Mouse (Mus musculus): ENCODE measurements at regions not wholly inside any gene's neighbourhood (a gene's known extent, or its start where the extent isn't known, plus 50 kb on each side); places are given as distances from the start of the nearest gene placed in this dataset.
A peak's percentile ranks its signal among the peaks of the same experiment; 100 is the strongest.

DNA sequence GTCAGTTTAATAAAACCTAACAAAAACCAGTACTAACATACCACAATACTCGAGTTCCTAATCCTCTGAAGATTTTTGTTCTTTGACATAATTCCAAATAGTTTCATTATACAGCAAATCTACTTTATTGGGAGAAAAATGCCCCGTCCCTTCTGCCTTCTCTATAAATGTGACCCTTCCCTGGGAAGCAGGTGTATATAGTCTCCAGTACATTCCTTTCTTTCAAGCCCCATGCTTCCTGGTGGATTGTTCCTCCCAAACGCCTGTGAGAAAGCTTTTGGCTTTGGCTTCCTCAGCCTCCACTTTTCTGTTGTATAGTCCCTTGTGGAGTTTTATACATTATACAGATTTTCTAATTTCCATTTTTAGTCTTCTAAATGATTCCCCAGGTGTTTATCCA lies 1001.8 kb upstream of the Tenm3 start:
- H3K36me3 ChIP-seq: no peaks in the 10 kb centered on the region
- H3K27ac ChIP-seq (replicated peaks): no peak overlapping the region
- no peak overlapping the region for H3K9ac ChIP-seq
- no peaks in the 10 kb centered on the region for H3K4me1 ChIP-seq (replicated peaks)
- ATAC-seq (ENCODE audit: low read depth): no peak
- 79% methylated on average over 3 of the region's 3 CpGs for WGBS
- no peak overlapping the region for H3K4me3 ChIP-seq
- H3K9me3 ChIP-seq: 0 out of 2 replicates have a peak, but pooled peaks cover 4% of the 10 kb centered on the region
- H3K4me2 ChIP-seq: no peak overlapping the region
- H3K27me3 ChIP-seq: no peaks in the 10 kb centered on the region

DNA sequence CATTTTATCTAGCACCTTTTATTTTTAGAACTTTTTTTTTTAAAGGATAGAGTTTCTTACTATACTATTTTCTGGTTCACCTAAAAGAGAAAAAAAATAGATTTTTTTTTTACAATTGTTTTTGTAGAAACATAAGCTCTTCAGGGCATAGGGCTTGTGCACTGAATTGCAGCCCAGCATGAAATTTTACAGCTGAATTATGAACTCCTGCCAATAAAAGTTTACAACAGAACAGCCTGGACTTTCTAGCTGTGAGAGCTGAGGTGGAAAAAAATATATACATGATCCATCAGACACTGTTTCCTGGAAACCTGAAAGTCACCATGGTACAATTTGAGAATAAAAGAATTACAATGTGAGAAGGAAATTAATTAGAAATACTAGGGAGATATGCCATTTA lies 988.2 kb upstream of the Tenm3 start:
- Histone ChIP-seq H3K27me3 (no peaks in the 10 kb centered on the region), H3K36me3 (no peaks in the 10 kb centered on the region), H3K9ac (no peak overlapping the region), H3K4me1 (replicated peaks) (no peaks in the 10 kb centered on the region), H3K4me2 (no peak overlapping the region), H3K27ac (replicated peaks) (no peak overlapping the region), H3K4me3 (no peak overlapping the region), H3K9me3 (no peaks in the 10 kb centered on the region)
- ATAC-seq (ENCODE audit: low read depth): no peak

DNA sequence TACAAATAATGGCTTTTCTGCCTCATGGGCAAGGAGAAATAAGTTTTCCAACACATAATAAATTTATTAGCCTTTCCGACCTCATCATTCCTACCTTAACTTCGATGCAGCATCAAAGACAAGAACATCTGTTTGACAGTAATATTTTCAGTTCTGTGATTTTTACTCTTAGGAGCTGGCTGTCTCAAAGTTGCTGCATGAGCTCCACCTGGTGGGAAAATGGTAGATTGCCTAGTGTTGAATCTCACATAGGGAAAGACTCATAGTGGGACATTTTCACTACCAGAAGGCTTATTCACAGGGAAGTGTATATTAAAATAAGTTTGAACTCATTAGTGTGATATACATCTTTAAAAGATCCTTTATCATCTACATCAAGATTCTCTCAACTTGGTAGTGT lies 985.6 kb upstream of the Tenm3 start:
- H3K9ac ChIP-seq: no peak overlapping the region
- H3K4me3 ChIP-seq: no peak overlapping the region
- ATAC-seq (ENCODE audit: low read depth): no peak; the same call in 1 of the 2 replicates
- 26% methylated on average over 2 of the region's 2 CpGs for WGBS
- H3K27ac ChIP-seq (replicated peaks): no peak overlapping the region
- H3K27me3 ChIP-seq: no peaks in the 10 kb centered on the region
- H3K9me3 ChIP-seq: no peaks in the 10 kb centered on the region
- H3K4me1 ChIP-seq (replicated peaks): no peaks in the 10 kb centered on the region
- no peak overlapping the region for H3K4me2 ChIP-seq
- no peaks in the 10 kb centered on the region for H3K36me3 ChIP-seq

DNA sequence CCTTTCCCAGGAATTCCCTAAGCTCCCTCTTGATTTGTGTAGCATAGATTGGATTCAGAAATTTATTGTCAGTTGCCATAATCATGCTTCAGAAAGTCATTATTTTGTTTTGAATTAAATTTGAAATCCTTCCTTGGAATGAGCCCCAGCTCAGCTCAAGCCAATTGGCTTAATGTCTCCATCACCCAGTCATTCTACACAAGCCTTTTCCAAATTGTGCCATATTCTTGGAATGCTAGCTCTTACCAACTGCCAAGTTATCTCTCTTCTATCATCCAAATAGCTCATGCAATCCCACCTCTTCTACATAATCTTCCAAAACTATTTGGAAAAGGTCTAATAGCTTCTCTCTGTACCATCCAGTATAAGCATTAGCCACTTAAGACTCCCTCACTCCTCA lies 982.5 kb upstream of the Tenm3 start:
- Histone ChIP-seq H3K4me2 (no peak overlapping the region), H3K9ac (no peak overlapping the region), H3K9me3 (no peaks in the 10 kb centered on the region), H3K4me3 (no peak overlapping the region), H3K27me3 (no peaks in the 10 kb centered on the region), H3K36me3 (no peaks in the 10 kb centered on the region), H3K4me1 (replicated peaks) (no peaks in the 10 kb centered on the region), H3K27ac (replicated peaks) (no peak overlapping the region)
- no peak for ATAC-seq (ENCODE audit: low read depth)

DNA sequence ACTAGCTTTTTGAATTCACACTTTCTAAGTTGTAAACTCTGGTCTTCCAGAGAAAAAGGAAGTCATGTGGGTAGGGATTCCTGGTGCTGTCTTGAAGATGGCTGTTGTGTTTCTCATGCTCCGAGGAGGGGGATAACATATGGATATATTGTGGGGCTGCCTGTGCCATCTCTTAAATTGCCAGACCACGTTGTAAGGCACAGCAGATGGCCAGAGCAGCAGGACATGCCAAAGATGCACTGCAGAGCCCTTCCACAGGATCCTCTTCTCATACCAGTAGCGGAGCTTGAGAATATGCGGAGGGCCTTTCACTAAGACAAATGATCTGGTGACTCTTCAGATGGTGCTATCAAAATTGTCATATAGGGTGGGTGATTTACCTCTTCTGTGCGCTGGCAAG lies 981.2 kb upstream of the Tenm3 start:
- WGBS: 70% methylated on average over 5 of the region's 5 CpGs
- Histone ChIP-seq H3K9me3 (no peaks in the 10 kb centered on the region), H3K4me3 (no peak overlapping the region), H3K36me3 (no peaks in the 10 kb centered on the region), H3K9ac (no peak overlapping the region), H3K27me3 (no peaks in the 10 kb centered on the region), H3K4me1 (replicated peaks) (no peaks in the 10 kb centered on the region), H3K4me2 (no peak overlapping the region), H3K27ac (replicated peaks) (no peak overlapping the region)
- ATAC-seq (ENCODE audit: low read depth): no peak

DNA sequence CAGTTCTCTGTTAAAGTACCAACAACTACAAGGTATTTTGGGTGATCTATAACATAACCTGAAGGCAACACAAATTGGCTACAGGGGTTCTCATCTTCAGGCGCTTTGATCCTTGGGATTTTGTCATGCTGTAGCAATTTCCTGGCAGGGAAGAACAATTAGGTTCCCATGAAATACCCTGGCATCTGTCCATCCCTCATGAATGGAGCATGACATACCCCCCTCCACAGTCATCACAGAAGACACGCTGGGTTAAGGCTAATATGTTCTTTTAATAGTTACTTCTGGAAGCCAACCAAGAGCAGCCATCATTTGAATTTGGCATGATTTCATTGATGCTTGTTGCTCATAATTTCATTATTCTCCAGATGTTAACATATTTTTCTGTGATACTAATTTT lies 979.0 kb upstream of the Tenm3 start:
- Histone ChIP-seq H3K9me3 (no peaks in the 10 kb centered on the region), H3K36me3 (no peaks in the 10 kb centered on the region), H3K9ac (no peak overlapping the region), H3K27ac (replicated peaks) (no peak overlapping the region), H3K4me3 (no peak overlapping the region), H3K4me2 (no peak overlapping the region), H3K27me3 (no peaks in the 10 kb centered on the region), H3K4me1 (replicated peaks) (no peaks in the 10 kb centered on the region)
- WGBS: 55% methylated on average over 2 of the region's 2 CpGs
- no peak for ATAC-seq (ENCODE audit: low read depth)

DNA sequence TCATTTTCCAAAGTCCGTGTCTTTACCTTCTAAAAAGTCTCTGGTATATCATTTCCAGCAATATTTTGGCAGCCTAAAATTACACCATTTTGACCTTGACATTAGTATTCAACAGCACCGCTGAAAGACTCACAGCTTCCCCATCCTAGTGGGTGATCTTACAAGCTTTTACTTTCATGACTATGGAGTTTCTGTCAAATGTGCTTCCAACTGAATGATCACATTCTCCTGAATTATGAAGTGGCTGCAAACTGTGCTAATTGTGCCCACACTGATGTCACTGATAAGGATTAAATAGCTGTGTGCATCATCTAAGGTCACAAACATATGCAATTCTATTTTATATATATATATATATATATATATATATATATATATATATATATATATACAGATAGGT lies 955.5 kb upstream of the Tenm3 start:
- H3K9me3 ChIP-seq: no peaks in the 10 kb centered on the region
- no peak overlapping the region for H3K9ac ChIP-seq
- peaks cover 4% of the 10 kb centered on the region; the same call in 1 of the 2 replicates for H3K4me1 ChIP-seq (replicated peaks)
- H3K4me2 ChIP-seq: no peak overlapping the region
- 88% methylated on average over 2 of the region's 2 CpGs for WGBS
- H3K36me3 ChIP-seq: no peaks in the 10 kb centered on the region
- no peaks in the 10 kb centered on the region for H3K27me3 ChIP-seq
- H3K4me3 ChIP-seq: no peak overlapping the region
- ATAC-seq (ENCODE audit: low read depth): no peak
- H3K27ac ChIP-seq (replicated peaks): no peak overlapping the region

DNA sequence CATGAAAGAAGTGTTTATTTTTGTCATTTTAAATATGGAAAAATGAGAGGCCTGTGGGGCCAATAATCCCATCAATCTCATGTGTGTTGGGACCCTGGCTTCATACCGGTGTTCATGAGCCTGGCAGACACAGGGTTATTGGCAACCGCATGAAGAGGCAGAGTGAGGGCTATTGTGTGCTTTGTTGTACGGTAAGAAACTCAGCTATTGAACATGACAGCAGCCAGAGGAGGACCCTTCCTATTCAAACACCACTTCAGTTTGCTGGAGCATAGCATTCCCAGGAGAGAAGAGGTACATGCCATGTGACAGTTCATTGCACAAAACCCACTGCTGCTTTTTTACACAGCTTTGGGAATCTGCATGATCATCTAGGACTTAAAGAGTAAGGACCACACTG lies 953.0 kb upstream of the Tenm3 start:
- no peak for ATAC-seq (ENCODE audit: low read depth)
- Histone ChIP-seq H3K4me2 (no peak overlapping the region), H3K36me3 (no peaks in the 10 kb centered on the region), H3K27me3 (no peaks in the 10 kb centered on the region), H3K9me3 (no peaks in the 10 kb centered on the region), H3K9ac (no peak overlapping the region), H3K27ac (replicated peaks) (no peak overlapping the region), H3K4me3 (no peak overlapping the region), H3K4me1 (replicated peaks) (peaks cover 4% of the 10 kb centered on the region; the same call in 1 of the 2 replicates)
- 45% methylated on average over 3 of the region's 3 CpGs for WGBS

DNA sequence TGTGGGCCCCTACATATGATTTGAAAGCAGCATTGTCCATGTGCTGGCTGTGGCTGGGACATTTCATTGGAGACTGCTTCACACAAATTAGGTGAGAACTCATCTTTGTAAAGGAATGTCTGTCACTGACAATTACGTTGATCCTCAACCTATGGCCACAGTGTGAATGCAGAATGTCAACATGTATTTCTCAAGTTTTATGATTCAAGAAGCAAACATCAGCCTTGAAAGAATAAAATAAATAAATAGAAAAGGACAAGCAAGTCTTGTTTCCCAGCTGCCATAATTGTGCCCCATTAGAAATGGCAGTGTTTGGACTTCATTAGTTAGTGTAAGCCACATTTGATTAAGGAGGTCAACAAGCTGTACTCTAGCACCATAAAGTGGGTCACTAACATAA lies 950.7 kb upstream of the Tenm3 start:
- Histone ChIP-seq H3K4me3 (no peak overlapping the region), H3K9ac (no peak overlapping the region), H3K4me1 (replicated peaks) (peaks cover 4% of the 10 kb centered on the region; the same call in 1 of the 2 replicates), H3K27me3 (no peaks in the 10 kb centered on the region), H3K9me3 (no peaks in the 10 kb centered on the region), H3K4me2 (no peak overlapping the region), H3K27ac (replicated peaks) (no peak overlapping the region), H3K36me3 (no peaks in the 10 kb centered on the region)
- ATAC-seq (ENCODE audit: low read depth): no peak
- WGBS: 83% methylated on average over 1 of the region's 1 CpGs

DNA sequence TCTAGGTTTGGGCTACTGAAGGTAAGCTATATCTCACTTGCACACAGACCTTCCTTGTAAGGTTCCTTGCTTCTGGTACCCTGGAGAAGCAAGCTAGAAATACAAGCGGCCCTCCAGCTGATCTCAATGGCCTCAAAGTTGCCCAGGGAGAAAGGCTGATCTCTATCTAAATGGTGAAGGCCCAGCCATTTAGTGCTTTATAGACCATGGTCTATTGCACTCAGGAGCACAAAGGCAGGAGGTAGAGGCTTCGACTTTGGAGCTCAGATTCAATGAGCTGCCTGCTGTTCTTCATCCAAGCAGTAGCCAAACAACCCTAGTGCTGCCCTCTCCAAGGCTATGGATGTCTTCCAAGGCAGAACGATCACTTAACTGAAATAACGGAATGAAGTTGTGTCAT lies 926.1 kb upstream of the Tenm3 start:
- Histone ChIP-seq H3K9me3 (no peaks in the 10 kb centered on the region), H3K36me3 (no peaks in the 10 kb centered on the region), H3K27me3 (no peaks in the 10 kb centered on the region), H3K4me1 (replicated peaks) (no peaks in the 10 kb centered on the region), H3K4me2 (no peak overlapping the region), H3K9ac (no peak overlapping the region), H3K4me3 (no peak overlapping the region), H3K27ac (replicated peaks) (no peak overlapping the region)
- ATAC-seq (ENCODE audit: low read depth): no peak
- 15% methylated on average over 4 of the region's 4 CpGs for WGBS

DNA sequence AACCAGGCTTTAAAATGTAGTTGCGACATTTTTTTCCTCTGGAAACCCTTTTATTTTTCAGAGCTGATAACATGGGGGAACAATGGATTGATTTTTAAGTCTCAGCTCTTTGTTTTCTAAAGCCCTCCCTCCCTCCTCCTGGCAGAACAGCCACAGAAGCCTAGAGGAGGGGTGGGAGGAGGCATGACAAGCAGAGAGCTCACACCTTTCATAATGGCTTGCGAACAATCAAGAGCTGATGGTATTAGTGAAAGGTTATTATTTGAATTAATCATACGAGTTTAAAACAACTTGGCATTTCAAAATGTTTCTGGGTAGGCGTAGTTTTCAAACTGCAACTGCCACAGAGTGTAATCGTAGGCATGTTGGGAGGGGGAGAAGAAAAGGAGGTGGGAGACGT lies 894.3 kb upstream of the Tenm3 start:
- ATAC-seq (ENCODE audit: low read depth): no peak
- Histone ChIP-seq H3K27ac (replicated peaks) (no peak overlapping the region), H3K9ac (no peak overlapping the region), H3K4me3 (no peak overlapping the region), H3K4me1 (replicated peaks) (peaks cover 8% of the 10 kb centered on the region), H3K4me2 (no peak overlapping the region), H3K27me3 (no peaks in the 10 kb centered on the region), H3K9me3 (no peaks in the 10 kb centered on the region), H3K36me3 (no peaks in the 10 kb centered on the region)
- 74% methylated on average over 6 of the region's 6 CpGs for whole genome bisulfite sequencing

DNA sequence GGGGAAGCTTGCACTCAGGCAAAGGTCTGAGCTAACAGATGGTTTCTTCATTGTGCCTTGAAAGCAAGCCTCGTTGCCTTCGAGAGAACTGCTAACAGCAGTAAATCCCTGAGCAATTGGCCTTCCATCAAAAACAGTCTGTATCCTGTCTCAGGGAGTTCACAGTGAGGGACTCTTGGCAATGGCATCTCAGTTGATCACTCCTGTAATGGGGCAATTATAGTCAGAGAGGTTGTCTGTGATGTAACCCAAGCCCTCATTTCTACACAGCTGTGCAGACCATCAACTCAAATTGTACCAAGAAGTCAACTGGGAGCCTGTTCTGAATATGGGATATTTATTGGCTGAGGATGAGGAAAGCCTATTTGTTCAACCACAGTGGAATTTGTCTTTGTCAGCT lies 885.4 kb upstream of the Tenm3 start:
- ATAC-seq (ENCODE audit: low read depth): peak; percentile 80; the same call in 1 of the 2 replicates
- peak overlapping the region; percentile 0; the same call in 1 of the 2 replicates for H3K27ac ChIP-seq (replicated peaks)
- H3K9me3 ChIP-seq: no peaks in the 10 kb centered on the region
- no peaks in the 10 kb centered on the region for H3K27me3 ChIP-seq
- WGBS: 19% methylated on average over 2 of the region's 2 CpGs
- no peak overlapping the region for H3K4me3 ChIP-seq
- H3K9ac ChIP-seq: no peak overlapping the region
- peaks cover 4% of the 10 kb centered on the region; the same call in 1 of the 2 replicates for H3K4me1 ChIP-seq (replicated peaks)
- H3K4me2 ChIP-seq: no peak overlapping the region
- H3K36me3 ChIP-seq: no peaks in the 10 kb centered on the region

DNA sequence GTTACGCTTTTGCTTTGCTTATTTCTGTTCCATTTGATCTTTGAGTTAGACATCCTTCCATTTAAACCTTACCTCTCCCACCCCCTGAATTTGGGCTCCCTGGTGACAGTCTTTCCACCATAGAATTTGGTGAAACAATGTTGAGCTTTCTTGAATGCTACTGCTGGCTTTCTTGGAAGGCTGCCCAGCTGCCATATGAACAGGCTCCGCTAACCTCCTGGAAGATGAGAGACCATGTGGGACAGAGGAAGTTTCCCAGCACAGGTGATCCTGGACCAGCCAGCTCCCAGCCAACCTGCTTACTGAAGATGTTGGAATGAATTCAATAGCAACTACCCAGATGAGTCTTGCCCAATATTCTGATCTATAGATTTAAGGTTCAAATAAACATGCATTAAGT lies 868.6 kb upstream of the Tenm3 start:
- Histone ChIP-seq H3K9me3 (no peaks in the 10 kb centered on the region), H3K27ac (replicated peaks) (no peak overlapping the region), H3K4me2 (no peak overlapping the region), H3K4me1 (replicated peaks) (no peaks in the 10 kb centered on the region), H3K4me3 (no peak overlapping the region), H3K9ac (no peak overlapping the region), H3K27me3 (no peaks in the 10 kb centered on the region), H3K36me3 (no peaks in the 10 kb centered on the region)
- WGBS: 68% methylated on average over 2 of the region's 2 CpGs
- no peak for ATAC-seq (ENCODE audit: low read depth)

Data from neural tube, embryonic 13.5 days (tissue).